Mouse (Mus musculus) urinary bladder, adult 18-20 months (tissue): ENCODE data around the gene Clptm1.

Experiments
- DNase-seq, 2 experiments: peaks; one replicate each; pipeline ENCODE4 v3.0.0; 2022; ENCODE audit warnings: low spot score in 2 of 2, mixed read lengths in 2 of 2

Gene Clptm1

GRCm38 (mm10) chr7:19664955-19665841 lies at the start of gene Clptm1:
TSS of gene Clptm1 (minus strand) at chr7:19665033.
- DNase-seq, result peak; percentile 94 to 95

- no peak for DNase-seq
Observed at GRCm38 (mm10) chr7:19713598-19713997, 48.8 kb upstream of the Clptm1 start.

GRCm38 (mm10) chr7:19713196-19713595 lies 48.4 kb upstream of the Clptm1 start:
- no peak for DNase-seq

GRCm38 (mm10) chr7:19712414-19712813 lies 47.6 kb upstream of the Clptm1 start:
- no peak for DNase-seq

- no peak for DNase-seq
Observed at GRCm38 (mm10) chr7:19710650-19711049, 45.8 kb upstream of the Clptm1 start.

- DNase-seq, result no peak
Observed at GRCm38 (mm10) chr7:19705271-19705670, 40.4 kb upstream of the Clptm1 start.

- DNase-seq, result no peak
Observed at GRCm38 (mm10) chr7:19704475-19704874, 39.6 kb upstream of the Clptm1 start.

- no peak for DNase-seq
Observed at GRCm38 (mm10) chr7:19702859-19703555, 38.2 kb upstream of the Clptm1 start.

- peak in 1 of 2 experiments; percentile 64 for DNase-seq
Observed at GRCm38 (mm10) chr7:19701069-19701761, 36.4 kb upstream of the Clptm1 start.

GRCm38 (mm10) chr7:19700299-19701068 lies 35.7 kb upstream of the Clptm1 start:
- no peak for DNase-seq

- no peak for DNase-seq
Observed at GRCm38 (mm10) chr7:19699827-19700148, 35.0 kb upstream of the Clptm1 start.

GRCm38 (mm10) chr7:19698907-19699826 lies 34.3 kb upstream of the Clptm1 start, which contains the start of gene Apoe:
TSS of gene Apoe (minus strand) at chr7:19699188.
- DNase-seq, result peak in 1 of 2 experiments; percentile 42

GRCm38 (mm10) chr7:19697949-19698906 lies 33.4 kb upstream of the Clptm1 start:
- DNase-seq, result no peak

- no peak for DNase-seq
Observed at GRCm38 (mm10) chr7:19696336-19696873, 31.6 kb upstream of the Clptm1 start.

GRCm38 (mm10) chr7:19695881-19696280 lies 31.0 kb upstream of the Clptm1 start:
- no peak for DNase-seq

GRCm38 (mm10) chr7:19695213-19695594 lies 30.4 kb upstream of the Clptm1 start:
- DNase-seq, result no peak

- no peak for DNase-seq
Observed at GRCm38 (mm10) chr7:19694336-19695212, 29.7 kb upstream of the Clptm1 start.

- peak in 1 of 2 experiments; percentile 50 for DNase-seq
Observed at GRCm38 (mm10) chr7:19693421-19693820, 28.6 kb upstream of the Clptm1 start.
